Mouse (Mus musculus) forebrain, postnatal 0 days (tissue): ENCODE measurements around the gene Mlycd. TPM values are rescaled to one million over a fixed set of nuclear protein-coding genes. Genes with fewer than 3 reads are reported as not detected.

Experiments used
- ATAC-seq: fragments of 200-750 bp; cut with Nextera tagmentation; 2 replicates; pipeline ENCODE4 v1.8.0; 2017; ENCODE audit warnings: mild to moderate bottlenecking, moderate library complexity
- DNase-seq: peaks from one replicate; pipeline ENCODE4 v3.0.0-alpha.2; 2015
- H3K27ac ChIP-seq: fragments of 300-500 bp; sonication (generic); 2 replicates; pipeline ENCODE4 v1.5.1; 2014; ENCODE audit warnings: low read depth, mild to moderate bottlenecking, antibody characterized with exemption, low read length, moderate library complexity, mixed read lengths
- H3K27me3 ChIP-seq: fragments of 300-500 bp; sonication (generic); 2 replicates; pipeline ENCODE4 v1.6.1; 2014; ENCODE audit warnings: mild to moderate bottlenecking, low read length, mixed read lengths; ENCODE audit not compliant: insufficient read depth
- H3K36me3 ChIP-seq: fragments of 300-500 bp; sonication (generic); 2 replicates; pipeline ENCODE4 v1.6.1; 2014; ENCODE audit warnings: mild to moderate bottlenecking, moderate library complexity; ENCODE audit not compliant: insufficient read depth
- H3K4me1 ChIP-seq: fragments of 300-500 bp; sonication (generic); 2 replicates; pipeline ENCODE4 v1.6.1; 2014; ENCODE audit warnings: antibody characterized with exemption; ENCODE audit not compliant: insufficient read depth
- H3K4me2 ChIP-seq: fragments of 300-500 bp; sonication (generic); 2 replicates; pipeline ENCODE4 v1.6.1; 2014; ENCODE audit warnings: low read depth, mild to moderate bottlenecking, moderate library complexity
- H3K4me3 ChIP-seq: fragments of 300-500 bp; sonication (generic); 2 replicates; pipeline ENCODE4 v1.5.1; 2014; ENCODE audit warnings: low read depth, low read length, mixed read lengths
- H3K9ac ChIP-seq: fragments of 300-500 bp; sonication (generic); 2 replicates; pipeline ENCODE4 v1.6.1; 2014; ENCODE audit warnings: mild to moderate bottlenecking
- H3K9me3 ChIP-seq: fragments of 300-500 bp; sonication (generic); 2 replicates; pipeline ENCODE4 v1.6.1; 2016; ENCODE audit warnings: low read length
- CTCF ChIP-seq: sonication (generic); IDR thresholded peaks from 2 replicates; pipeline ENCODE4 v1.5.1; 2016; ENCODE audit warnings: antibody characterized with exemption, control low read depth, low read depth
- whole genome bisulfite sequencing: fragments of 180-500 bp; shearing (Covaris S2); extraction: QIAGEN DNeasy Blood & Tissue Kit; methylation state at CpG from one replicate; pipeline ENCODE4 v1.1.7; 2014; 5-methylcytosine and 5-hydroxymethylcytosine counted together
- polyA plus RNA-seq: library from polyadenylated mRNA; unstranded; fragments of >200 nt; fragmentation: Nextera tagmentation; extraction: Ambion mirVana; gene quantifications from 2 replicates; pipeline ENCODE4 v1.2.1, GENCODE M21; 2015
- total RNA-seq: library from RNA; depleted of rRNA; stranded (reverse); fragments of >200 nt; gene quantifications from 2 replicates; pipeline ENCODE4 v1.2.3, GENCODE M21; 2014; rRNA removed

Gene Mlycd
- total and polyA plus RNA-seq, 2 experiments from 2014 or later, result 21.3 to 27.6 TPM

DNA sequence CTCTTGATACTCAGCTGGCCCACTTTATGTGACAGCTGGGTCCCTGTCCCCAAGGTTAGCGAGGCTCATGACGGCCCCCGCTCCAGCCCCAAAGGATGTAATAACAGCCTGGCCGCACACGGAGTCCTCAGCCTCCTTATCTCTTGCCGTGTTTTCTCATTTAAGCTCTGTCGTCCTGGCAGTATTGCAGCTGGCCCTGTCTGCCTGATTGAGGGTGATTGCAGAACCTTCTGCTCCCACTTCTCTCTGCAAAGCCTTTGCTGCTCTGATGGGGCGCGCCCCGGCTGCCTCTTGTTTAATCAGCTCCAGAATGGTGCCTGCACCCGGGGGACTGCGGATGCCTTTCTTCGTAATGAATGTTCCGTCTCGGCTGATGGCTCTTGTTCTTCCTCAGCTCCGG is 65.0 kb downstream of the Mlycd start:
- DNase-seq (peak; percentile 47), ATAC-seq (peak; percentile 69)
- Histone ChIP-seq H3K9me3 (no peaks in the 10 kb centered on the region), H3K4me1 (no peaks in the 10 kb centered on the region), H3K27ac (0 out of 2 replicates have a peak overlapping the region, but pooled peaks have one; percentile 5), H3K9ac (no peak overlapping the region), H3K4me2 (peak overlapping the region; percentile 15; the same call in 1 of the 2 replicates), H3K27me3 (no peaks in the 10 kb centered on the region), H3K36me3 (no peaks in the 10 kb centered on the region), H3K4me3 (no peak overlapping the region)
- WGBS, result 29% methylated on average over 16 of the region's 16 CpGs
- no peak for TF ChIP-seq CTCF

Other genes starting within 250 kb of the Mlycd start
- 390 and 481 TPM in 2 replicates for gene Hsbp1, start 50.4 kb upstream of the Mlycd start, total RNA-seq
- 972 and 1,071 TPM in 2 replicates for gene Hsbp1, start 50.4 kb upstream of the Mlycd start, polyA plus RNA-seq
- gene Osgin1, start 39.2 kb downstream of the Mlycd start, total RNA-seq, result not detected in 2 replicates
- 0.12 and 0.19 TPM in 2 replicates for gene Osgin1, start 39.2 kb downstream of the Mlycd start, polyA plus RNA-seq
- gene Necab2, start 51.8 kb downstream of the Mlycd start, total RNA-seq, result 41.1 and 58.5 TPM in 2 replicates
- 35.0 and 56.1 TPM in 2 replicates for gene Necab2, start 51.8 kb downstream of the Mlycd start, polyA plus RNA-seq
- not detected in 2 replicates for gene Slc38a8, start 106.8 kb downstream of the Mlycd start, total RNA-seq
- 0.12 TPM in 1 of 2 replicates, not detected in the other for gene Slc38a8, start 106.8 kb downstream of the Mlycd start, polyA plus RNA-seq
- 72.4 and 75.5 TPM in 2 replicates for gene Mbtps1, start 163.9 kb downstream of the Mlycd start, total RNA-seq
- 37.7 and 48.0 TPM in 2 replicates for gene Mbtps1, start 163.9 kb downstream of the Mlycd start, polyA plus RNA-seq
- gene Hsdl1, start 180.3 kb downstream of the Mlycd start, total RNA-seq, result 144 and 158 TPM in 2 replicates
- gene Hsdl1, start 180.3 kb downstream of the Mlycd start, polyA plus RNA-seq, result 144 and 164 TPM in 2 replicates
- 0.08 TPM in 1 of 2 replicates, not detected in the other for gene Dnaaf1, start 180.4 kb downstream of the Mlycd start, total RNA-seq
- gene Dnaaf1, start 180.4 kb downstream of the Mlycd start, polyA plus RNA-seq, result 0.38 and 0.98 TPM in 2 replicates
- gene Taf1c, start 210.3 kb downstream of the Mlycd start, total RNA-seq, result 17.6 and 21.1 TPM in 2 replicates
- 10.1 and 10.9 TPM in 2 replicates for gene Taf1c, start 210.3 kb downstream of the Mlycd start, polyA plus RNA-seq
- not detected in 2 replicates for gene Adad2, start 217.9 kb downstream of the Mlycd start, total RNA-seq
- gene Adad2, start 217.9 kb downstream of the Mlycd start, polyA plus RNA-seq, result 0.09 and 0.16 TPM in 2 replicates
- 0.38 and 1.5 TPM in 2 replicates for gene Kcng4, start 240.8 kb downstream of the Mlycd start, total RNA-seq
- gene Kcng4, start 240.8 kb downstream of the Mlycd start, polyA plus RNA-seq, result 0.34 and 0.90 TPM in 2 replicates